ENCODE assay signal across 22 mouse cellular contexts in genomic region chr1:41743332-41743710, GRCm38 (mm10).
DNase-seq lines count a peak whose midpoint lies in the region; ATAC-seq and TF ChIP-seq lines count a peak whose summit lies in the region.
"Had no signal": no experiment of that assay in that cellular context is flagged by ENCODE, and none has a peak within 500 bp of the region (broad histone marks: within the 10 kb centered on the region; RNA-seq: fewer than 3 reads in every experiment).

No protein-coding gene starts in this region.

- no peaks in the 10 kb centered on the region for H3K36me3 ChIP-seq in embryonic facial prominence, embryonic 14.5 days (ENCODE audit: control insufficient read depth, insufficient read depth, low read length)
- H3K36me3 ChIP-seq in embryonic facial prominence, embryonic 10.5 days (replicated peaks) = no peaks in the 10 kb centered on the region
- H3K36me3 ChIP-seq in forebrain, postnatal 0 days (ENCODE audit: insufficient read depth) = no peaks in the 10 kb centered on the region
- H3K36me3 ChIP-seq: embryonic facial prominence, embryonic 15.5 days; intestine, embryonic 15.5 days; kidney, embryonic 15.5 days had no signal

- H3K4me3 ChIP-seq in embryonic facial prominence, embryonic 14.5 days (ENCODE audit: low read depth, low read length) = no peak overlapping the region
- no peak overlapping the region for H3K4me3 ChIP-seq in embryonic facial prominence, embryonic 10.5 days
- peak overlapping the region; percentile 8; the same call in 1 of the 2 replicates for H3K4me3 ChIP-seq in forebrain, postnatal 0 days (ENCODE audit: low read depth, low read length)
- H3K4me3 ChIP-seq: embryonic facial prominence, embryonic 15.5 days; heart, adult 2 months; intestine, embryonic 15.5 days; kidney, embryonic 15.5 days; layer of hippocampus, adult 2 months had no signal

- intact Hi-C loops in heart, postnatal 14 days (cut with DNase I) = no loop called here

- no peaks in the 10 kb centered on the region for H3K27me3 ChIP-seq in embryonic facial prominence, embryonic 14.5 days (replicated peaks; ENCODE audit: control insufficient read depth, insufficient read depth, low read length)
- no peaks in the 10 kb centered on the region for H3K27me3 ChIP-seq in embryonic facial prominence, embryonic 10.5 days (replicated peaks; ENCODE audit: low read depth, poor library complexity, severe bottlenecking)
- H3K27me3 ChIP-seq in forebrain, postnatal 0 days (ENCODE audit: insufficient read depth, low read length) = no peaks in the 10 kb centered on the region; the same call in 1 of the 2 replicates
- H3K27me3 ChIP-seq: embryonic facial prominence, embryonic 15.5 days; intestine, embryonic 15.5 days had no signal

- no peak for ATAC-seq in embryonic facial prominence, embryonic 14.5 days (ENCODE audit: low read depth)
- ATAC-seq in forebrain, postnatal 0 days = no peak
- ATAC-seq: intestine, embryonic 15.5 days had no signal

- H3K9me3 ChIP-seq in embryonic facial prominence, embryonic 14.5 days (ENCODE audit: control insufficient read depth, low read length) = no peaks in the 10 kb centered on the region
- H3K9me3 ChIP-seq in embryonic facial prominence, embryonic 10.5 days = no peaks in the 10 kb centered on the region
- H3K9me3 ChIP-seq in forebrain, postnatal 0 days (ENCODE audit: low read length) = no peaks in the 10 kb centered on the region
- H3K9me3 ChIP-seq: embryonic facial prominence, embryonic 15.5 days; intestine, embryonic 15.5 days; kidney, embryonic 15.5 days had no signal

- DNase-seq in embryonic facial prominence, embryonic 14.5 days (ENCODE audit: low spot score) = peak; percentile 32
- no peak for DNase-seq in embryonic facial prominence, embryonic 10.5 days (ENCODE audit: low spot score)
- peak; percentile 81 for DNase-seq in retina, postnatal 1 day
- DNase-seq in retina, embryonic 14.5 days (ENCODE audit: low spot score) = no peak
- peak; percentile 56 for DNase-seq in forebrain, postnatal 0 days
- no peak for DNase-seq in heart, postnatal 14 days
- DNase-seq in yolk sac, embryonic 10.5 days (ENCODE audit: low spot score) = no peak
- DNase-seq in ovary, postnatal 10 days (ENCODE audit: low spot score) = no peak
- DNase-seq: adrenal gland, postnatal 10 days; cerebellum, adult 11-12 months; cerebellum, postnatal 36 days; gastrocnemius, postnatal 10 days; heart, adult 2 months; left cerebral cortex, postnatal 4 days; lung, embryonic 14.5 days; thymus, postnatal 4 days had no signal

- no peaks in the 10 kb centered on the region for H3K4me1 ChIP-seq in embryonic facial prominence, embryonic 14.5 days (ENCODE audit: control insufficient read depth, insufficient read depth, low read length)
- H3K4me1 ChIP-seq in embryonic facial prominence, embryonic 10.5 days = peaks cover 21% of the 10 kb centered on the region
- 0 out of 2 replicates have a peak, but pooled peaks cover 7% of the 10 kb centered on the region for H3K4me1 ChIP-seq in forebrain, postnatal 0 days (ENCODE audit: insufficient read depth)
- H3K4me1 ChIP-seq: embryonic facial prominence, embryonic 15.5 days; intestine, embryonic 15.5 days had no signal

- WGBS in embryonic facial prominence, embryonic 14.5 days = 68% methylated on average over 6 of the region's 6 CpGs
- 62% methylated on average over 6 of the region's 6 CpGs for WGBS in embryonic facial prominence, embryonic 10.5 days
- WGBS in forebrain, postnatal 0 days = 25% methylated on average over 6 of the region's 6 CpGs

- H3K9ac ChIP-seq in embryonic facial prominence, embryonic 14.5 days (ENCODE audit: low read depth, low read length) = no peak overlapping the region
- peak overlapping the region; percentile 47; the same call in 1 of the 2 replicates for H3K9ac ChIP-seq in forebrain, postnatal 0 days
- H3K9ac ChIP-seq: embryonic facial prominence, embryonic 15.5 days; intestine, embryonic 15.5 days; kidney, embryonic 15.5 days; lung, embryonic 14.5 days had no signal

- H3K4me2 ChIP-seq in embryonic facial prominence, embryonic 14.5 days (ENCODE audit: low read depth, low read length) = no peak overlapping the region
- peak overlapping the region; percentile 39 for H3K4me2 ChIP-seq in forebrain, postnatal 0 days (ENCODE audit: low read depth)
- H3K4me2 ChIP-seq: embryonic facial prominence, embryonic 15.5 days; intestine, embryonic 15.5 days; kidney, embryonic 15.5 days; liver, embryonic 11.5 days; lung, embryonic 14.5 days had no signal

- no peak for TF ChIP-seq CTCF in forebrain, postnatal 0 days (IDR thresholded peaks at IDR 0.05; ENCODE audit: low read depth)

- H3K27ac ChIP-seq in embryonic facial prominence, embryonic 14.5 days (replicated peaks; ENCODE audit: low read depth, low read length) = no peak overlapping the region
- no peak overlapping the region; the same call in 1 of the 2 replicates for H3K27ac ChIP-seq in embryonic facial prominence, embryonic 10.5 days (replicated peaks)
- H3K27ac ChIP-seq in forebrain, postnatal 0 days (ENCODE audit: low read depth, low read length) = peak overlapping the region; percentile 76
- H3K27ac ChIP-seq: embryonic facial prominence, embryonic 15.5 days; heart, adult 2 months; intestine, embryonic 15.5 days; kidney, embryonic 15.5 days; layer of hippocampus, adult 2 months; macrophage had no signal

Comparison
In these comparisons a context has a peak if more than half of its experiments do, and no peak if none do; other contexts are left out.
1. DNase-seq: peak in embryonic facial prominence, embryonic 14.5 days (single experiment), retina, postnatal 1 day (single experiment) and forebrain, postnatal 0 days (single experiment); none in embryonic facial prominence, embryonic 10.5 days (single experiment), retina, embryonic 14.5 days (single experiment), heart, postnatal 14 days (0 of 2), yolk sac, embryonic 10.5 days (single experiment) and ovary, postnatal 10 days (single experiment).